Mouse (Mus musculus): Measurements from ENCODE around the gene Cdk5rap3. TPM values are rescaled to one million over a fixed set of nuclear protein-coding genes. Genes with fewer than 3 reads are reported as not detected.

Gene Cdk5rap3
- total and polyA plus RNA-seq, 3 experiments, result 45.2 to 55.4 TPM; not detected in 1

DNA sequence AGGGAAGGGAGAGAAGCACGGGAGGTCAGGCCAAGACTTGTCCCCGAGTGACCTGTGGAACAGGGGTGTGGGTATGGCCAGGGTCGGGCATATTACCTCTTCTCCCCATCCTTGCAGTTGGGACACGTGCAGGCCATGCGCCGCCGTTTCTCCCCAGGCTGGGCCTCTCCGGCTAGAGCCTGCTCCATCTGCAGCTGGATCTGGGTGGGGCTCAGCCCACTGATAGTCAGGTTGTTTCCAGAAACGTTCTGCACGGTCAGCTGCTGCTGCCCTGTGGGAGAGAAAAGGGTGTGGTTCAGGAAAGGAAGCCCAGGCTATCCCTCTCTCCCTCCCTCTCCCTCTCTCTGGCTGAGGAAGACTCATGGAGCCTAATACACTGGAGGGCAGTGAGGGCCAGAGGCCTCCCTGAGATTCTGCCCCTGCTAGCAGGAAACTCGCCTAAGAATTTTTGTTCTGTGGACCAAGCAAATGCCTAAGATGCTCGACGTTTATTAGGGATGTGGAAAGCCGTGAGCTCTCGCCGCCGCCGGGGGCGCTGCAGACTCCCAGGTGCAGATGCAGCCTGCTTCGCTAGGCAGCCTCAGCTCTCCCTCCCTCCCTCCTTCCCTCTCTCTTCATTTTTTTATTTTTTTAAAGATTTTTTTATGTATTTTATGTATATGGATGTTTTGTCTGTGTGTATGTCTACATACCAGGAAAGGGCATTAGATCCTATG is 39.9 kb upstream of the Cdk5rap3 start (continued):
- TF ChIP-seq ZMIZ1 (IDR thresholded peaks at IDR 0.05; ENCODE audit: low read depth, low read length), result peak; percentile 43; the same call in 1 of the 2 replicates
- peak; percentile 59 to 88; a peak in 3 of 4 replicates for TF ChIP-seq EP300 (IDR thresholded peaks at IDR 0.05; ENCODE audit: low read depth in 1 of 2, low read length in 2 of 2)
- peak in 1 of 2 experiments; percentile 32; a peak in 1 of 4 replicates for TF ChIP-seq POLR2A (IDR thresholded peaks at IDR 0.05; ENCODE audit: control insufficient read depth in 1 of 2, insufficient read depth in 1 of 2, low read depth in 1 of 2, low read length in 2 of 2, poor library complexity in 1 of 2)
- peak; percentile 67 for TF ChIP-seq USF1 (IDR thresholded peaks at IDR 0.05; ENCODE audit: low read depth, low read length)
- TF ChIP-seq POLR2AphosphoS5 (IDR thresholded peaks at IDR 0.05; ENCODE audit: borderline replicate concordance, low read depth, low read length), result no peak
- TF ChIP-seq MAZ (IDR thresholded peaks at IDR 0.05; ENCODE audit: low read depth, low read length), result peak; percentile 56; the same call in 1 of the 2 replicates
- TF ChIP-seq NELFE (IDR thresholded peaks at IDR 0.05; ENCODE audit: low read depth, low read length), result 0 out of 2 replicates have a peak, but pooled peaks have one; percentile 10
- 0 out of 2 replicates have a peak, but pooled peaks have one; percentile 33 for TF ChIP-seq ELF1 (IDR thresholded peaks at IDR 0.05; ENCODE audit: low read depth, low read length)
- no peak for TF ChIP-seq MEF2A (IDR thresholded peaks at IDR 0.05; ENCODE audit: extremely low read depth, insufficient replicate concordance, low read depth, low read length, poor library complexity, severe bottlenecking)
- peak; percentile 33; the same call in 1 of the 2 replicates for TF ChIP-seq GATA1 (IDR thresholded peaks at IDR 0.05; ENCODE audit: low read depth, low read length)
- no peak for TF ChIP-seq NRF1 (IDR thresholded peaks at IDR 0.05; ENCODE audit: insufficient read depth, low read depth, low read length, poor library complexity, severe bottlenecking)
- no peak for TF ChIP-seq TBP (IDR thresholded peaks at IDR 0.05; ENCODE audit: low read depth, low read length)
- TF ChIP-seq KAT2A (conservative IDR thresholded peaks at IDR 0.05; ENCODE audit: low read depth, low read length), result peak; percentile 36; the same call in 1 of the 2 replicates
- TF ChIP-seq UBTF (IDR thresholded peaks at IDR 0.05; ENCODE audit: borderline replicate concordance, insufficient read depth, low read depth, low read length), result no peak
- no peak for TF ChIP-seq RAD21 (IDR thresholded peaks at IDR 0.05; ENCODE audit: low read depth, low read length)
- peak; percentile 95 for TF ChIP-seq MXI1 (IDR thresholded peaks at IDR 0.05; ENCODE audit: low read depth, low read length)

DNA sequence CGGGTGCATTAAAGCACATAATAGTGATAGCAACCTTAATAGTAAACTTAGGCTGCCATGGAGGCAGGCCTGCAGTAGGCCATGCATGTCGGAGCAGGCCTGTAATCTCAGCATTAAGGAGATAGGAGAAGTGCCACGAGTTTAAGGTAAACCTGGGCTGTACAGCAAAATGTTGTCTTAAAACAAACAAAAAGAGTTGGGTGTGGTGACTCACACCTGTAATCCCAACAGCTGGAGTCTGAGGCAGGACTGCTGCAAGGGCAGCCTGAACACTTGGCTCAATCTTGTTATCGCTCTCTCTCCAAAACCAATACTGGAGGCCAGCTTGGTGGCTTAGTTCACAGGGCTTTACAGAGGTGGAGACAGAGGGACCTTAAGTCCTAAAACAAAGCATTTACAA is 38.8 kb upstream of the Cdk5rap3 start:
- Histone ChIP-seq H3K4me3 (ENCODE audit: control insufficient read depth in 1 of 2, insufficient read depth in 1 of 2, low read depth in 2 of 2, low read length in 2 of 2) (no peak overlapping the region), H3K9ac (ENCODE audit: control insufficient read depth, low read depth, low read length, poor library complexity, severe bottlenecking) (no peak overlapping the region), H3K4me1 (ENCODE audit: control insufficient read depth in 1 of 2, insufficient read depth in 2 of 2, low read length in 2 of 2) (peaks cover 22 to 31% of the 10 kb centered on the region in 2 experiments), H3K27me3 (ENCODE audit: control insufficient read depth in 1 of 2, insufficient read depth in 2 of 2, low read length in 2 of 2) (no peaks in the 10 kb centered on the region), H3K79me2 (ENCODE audit: control insufficient read depth, insufficient read depth, low read length, poor library complexity) (no peaks in the 10 kb centered on the region; the same call in 1 of the 2 replicates), H3K9me3 (replicated peaks; ENCODE audit: insufficient read depth, low read length) (no peaks in the 10 kb centered on the region), H3K36me3 (ENCODE audit: control insufficient read depth in 1 of 2, insufficient read depth in 2 of 2, low read length in 2 of 2) (peaks cover 23 to 36% of the 10 kb centered on the region in 2 experiments), H3K27ac (ENCODE audit: control insufficient read depth, low read depth, low read length) (peak overlapping the region; percentile 48; the same call in 1 of the 2 replicates)
- no peak for DNase-seq (ENCODE audit: low read depth, low spot score)
- TF ChIP-seq CHD1 (IDR thresholded peaks at IDR 0.05; ENCODE audit: low read depth, low read length), result no peak
- no peak for TF ChIP-seq ZNF384 (IDR thresholded peaks at IDR 0.05; ENCODE audit: low read depth, low read length)
- no peak for TF ChIP-seq ETS1 (IDR thresholded peaks at IDR 0.05; ENCODE audit: low read depth, low read length)
- TF ChIP-seq MYC (IDR thresholded peaks at IDR 0.05; ENCODE audit: low read depth, low read length), result no peak
- TF ChIP-seq E2F4 (IDR thresholded peaks at IDR 0.05; ENCODE audit: borderline replicate concordance, low read depth, low read length), result no peak
- no peak for TF ChIP-seq MAFK (IDR thresholded peaks at IDR 0.05; ENCODE audit: borderline replicate concordance, low read depth, low read length)
- TF ChIP-seq RAD21 (IDR thresholded peaks at IDR 0.05; ENCODE audit: low read depth, low read length), result no peak
- no peak for TF ChIP-seq TBP (IDR thresholded peaks at IDR 0.05; ENCODE audit: low read depth, low read length)
- no peak for TF ChIP-seq JUND (IDR thresholded peaks at IDR 0.05; ENCODE audit: low read depth, low read length)
- no peak for TF ChIP-seq ZC3H11A (IDR thresholded peaks at IDR 0.05; ENCODE audit: low read depth, low read length)
- no peak for TF ChIP-seq GATA1 (IDR thresholded peaks at IDR 0.05; ENCODE audit: low read depth, low read length)
- TF ChIP-seq MXI1 (IDR thresholded peaks at IDR 0.05; ENCODE audit: low read depth, low read length), result no peak
- TF ChIP-seq EP300 (IDR thresholded peaks at IDR 0.05; ENCODE audit: low read depth in 1 of 2, low read length in 2 of 2), result no peak
